Mouse (Mus musculus) neural tube, embryonic 15.5 days (tissue): ENCODE data around the gene Tinagl1. TPM values are rescaled to one million over a fixed set of nuclear protein-coding genes. Genes with fewer than 3 reads are reported as not detected.

ENCODE experiments used
- ATAC-seq: fragments of 200-750 bp; cut with Nextera tagmentation; 2 replicates; pipeline ENCODE4 v1.8.0; 2017; ENCODE audit warnings: mild to moderate bottlenecking, moderate TSS enrichment, moderate library complexity; ENCODE audit not compliant: low FRiP score
- H3K27ac ChIP-seq: fragments of 300-500 bp; sonication (generic); replicated peaks from 2 replicates; pipeline ENCODE4 v1.5.1; 2015; ENCODE audit warnings: mild to moderate bottlenecking, inconsistent platforms
- H3K27me3 ChIP-seq: fragments of 300-500 bp; sonication (generic); replicated peaks from 2 replicates; pipeline ENCODE4 v1.6.1; 2015; ENCODE audit warnings: inconsistent platforms
- H3K36me3 ChIP-seq: fragments of 300-500 bp; sonication (generic); 2 replicates; pipeline ENCODE4 v1.6.1; 2015; ENCODE audit warnings: inconsistent platforms
- H3K4me1 ChIP-seq: fragments of 300-500 bp; sonication (generic); 2 replicates; pipeline ENCODE4 v1.6.1; 2015; ENCODE audit warnings: inconsistent platforms
- H3K4me2 ChIP-seq: fragments of 300-500 bp; sonication (generic); 2 replicates; pipeline ENCODE4 v1.6.1; 2015; ENCODE audit warnings: inconsistent platforms, mild to moderate bottlenecking, moderate library complexity
- H3K4me3 ChIP-seq: fragments of 300-500 bp; sonication (generic); replicated peaks from 2 replicates; pipeline ENCODE4 v1.5.1; 2015; ENCODE audit warnings: mild to moderate bottlenecking, inconsistent platforms
- H3K9ac ChIP-seq: fragments of 300-500 bp; sonication (generic); replicated peaks from 2 replicates; pipeline ENCODE4 v1.6.1; 2015; ENCODE audit warnings: mild to moderate bottlenecking, inconsistent platforms
- H3K9me3 ChIP-seq: fragments of 300-500 bp; sonication (generic); replicated peaks from 2 replicates; pipeline ENCODE4 v1.6.1; 2016; ENCODE audit warnings: inconsistent platforms
- WGBS: fragments of 180-500 bp; shearing (Covaris S2); methylation state at CpG from one replicate; pipeline ENCODE4 v1.1.7; 2015; ENCODE audit warnings: mixed read lengths; 5-methylcytosine and 5-hydroxymethylcytosine counted together
- polyA plus RNA-seq: library from polyadenylated mRNA; unstranded; fragments of >200 nt; fragmentation: Nextera tagmentation; extraction: Ambion mirVana; gene quantifications from 2 replicates; pipeline ENCODE4 v1.2.1, GENCODE M21; 2015

Tinagl1 gene
- polyA plus RNA-seq, 1 experiment from 2014 or later, result 4.1 TPM

DNA sequence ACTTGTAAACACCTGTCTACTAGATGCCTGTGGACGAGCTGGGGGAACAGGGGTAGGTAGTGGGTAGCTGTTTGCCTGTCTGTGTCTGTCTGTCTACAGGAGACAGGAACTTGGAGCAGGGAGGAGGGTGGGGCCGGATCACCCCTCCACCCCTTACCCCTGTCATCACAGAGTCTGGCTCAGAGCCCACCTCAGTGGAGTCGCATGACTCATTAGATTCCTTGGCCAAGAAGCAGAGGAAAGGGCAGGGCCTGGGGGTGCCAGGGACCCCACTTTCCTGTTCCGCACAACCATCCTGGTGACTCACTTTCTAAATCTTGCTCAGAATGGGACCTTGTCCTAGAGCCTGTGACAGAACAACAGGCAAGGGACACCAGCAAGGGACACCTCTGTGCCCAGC, 2.2 kb upstream of the Tinagl1 start:
- peaks cover 18% of the 10 kb centered on the region for H3K4me1 ChIP-seq
- peaks cover 33% of the 10 kb centered on the region for H3K27me3 ChIP-seq
- 90% methylated on average over 4 of the region's 4 CpGs for WGBS
- H3K27ac ChIP-seq, result no peak overlapping the region
- no peak overlapping the region for H3K9ac ChIP-seq
- no peaks in the 10 kb centered on the region for H3K9me3 ChIP-seq
- no peak overlapping the region for H3K4me3 ChIP-seq
- ATAC-seq, result no peak
- no peak overlapping the region for H3K4me2 ChIP-seq
- no peaks in the 10 kb centered on the region for H3K36me3 ChIP-seq

DNA sequence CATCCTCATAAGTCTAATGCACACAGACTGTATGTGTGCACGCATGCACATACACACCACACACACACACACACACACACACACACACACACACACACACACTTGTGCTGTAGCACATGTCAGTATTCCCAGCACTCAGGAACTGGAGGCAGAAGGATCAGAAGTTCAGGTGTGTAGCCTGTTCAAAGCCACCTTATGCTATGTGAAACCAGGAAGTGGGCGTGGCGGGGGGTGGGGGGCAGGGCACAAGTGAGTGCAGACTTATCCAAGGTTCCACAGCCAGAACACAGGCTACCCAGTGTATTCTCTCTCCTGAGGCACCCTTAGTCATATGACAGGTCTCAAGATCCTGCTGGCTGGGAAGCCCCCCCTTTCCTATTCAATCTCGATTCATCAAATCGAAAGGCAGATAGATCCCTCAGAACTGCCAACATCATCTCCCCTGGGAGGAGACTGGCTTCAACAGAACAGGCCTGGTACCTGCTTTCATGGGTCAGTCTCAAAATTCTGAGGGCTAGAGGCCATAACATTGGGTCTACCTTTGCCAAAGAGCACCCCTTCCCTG, 1.3 kb upstream of the Tinagl1 start:
- H3K4me2 ChIP-seq, result no peak overlapping the region
- WGBS, result 76% methylated on average over 5 of the region's 5 CpGs
- no peaks in the 10 kb centered on the region for H3K9me3 ChIP-seq
- H3K4me1 ChIP-seq, result peaks cover 18% of the 10 kb centered on the region
- H3K27ac ChIP-seq, result no peak overlapping the region
- H3K9ac ChIP-seq, result no peak overlapping the region
- no peak for ATAC-seq
- no peaks in the 10 kb centered on the region for H3K36me3 ChIP-seq
- no peak overlapping the region for H3K4me3 ChIP-seq
- H3K27me3 ChIP-seq, result peaks cover 33% of the 10 kb centered on the region

DNA sequence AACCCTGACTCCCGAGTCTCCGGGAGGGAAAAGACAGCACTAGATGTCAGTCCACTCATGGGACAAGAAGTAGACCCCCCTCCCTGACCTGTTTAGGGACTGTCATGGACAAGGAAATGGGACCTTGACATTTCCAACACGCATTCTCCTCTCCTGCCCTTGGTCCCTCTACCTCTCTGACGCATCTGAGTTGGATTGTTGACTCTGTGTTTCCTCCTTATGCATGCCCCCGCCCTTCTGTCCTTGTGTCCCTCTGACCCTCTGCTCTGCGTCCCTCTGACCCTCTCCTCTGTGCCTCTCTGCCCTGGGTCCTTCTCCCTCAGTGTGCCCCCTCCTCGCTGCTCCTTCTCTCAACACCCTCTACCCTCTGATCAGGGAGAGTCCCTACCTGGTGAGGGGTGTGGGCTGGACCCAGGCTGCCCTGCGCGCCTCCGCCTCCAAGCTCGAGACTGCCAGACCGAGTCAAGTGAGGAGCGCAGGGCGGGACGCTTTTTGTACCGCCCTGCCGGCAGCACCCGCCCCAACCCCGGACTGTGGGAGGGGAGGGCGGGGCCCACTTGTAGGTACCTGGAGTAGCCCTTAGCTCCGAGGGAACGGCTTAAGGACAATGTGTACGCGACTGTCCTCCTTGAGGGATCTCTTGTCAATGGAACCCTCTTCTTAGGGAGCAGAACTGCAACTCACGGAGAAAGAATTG, 439 bp downstream of the Tinagl1 start:
- no peak for ATAC-seq

DNA sequence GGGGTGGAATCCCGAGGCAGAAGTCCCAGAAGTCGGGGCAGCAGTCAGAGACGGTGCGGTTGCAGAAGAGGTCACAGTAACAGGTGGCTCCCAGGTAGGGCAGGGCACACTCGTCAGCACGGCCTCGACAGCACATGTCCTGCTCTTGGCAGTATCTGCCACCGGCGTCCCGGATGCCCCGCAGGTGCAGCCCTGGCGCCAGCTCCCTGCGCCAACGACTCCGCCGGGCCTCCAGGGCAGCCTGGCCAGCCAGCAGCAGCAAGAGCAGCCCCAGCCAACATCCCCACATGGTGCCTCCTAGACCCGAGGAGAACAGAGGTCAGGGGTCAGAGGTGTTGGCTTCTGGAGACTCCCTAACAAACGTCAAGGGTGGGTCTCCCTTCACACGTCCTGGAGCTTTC, 1.0 kb downstream of the Tinagl1 start:
- H3K4me2 ChIP-seq, result 0 out of 2 replicates have a peak overlapping the region, but pooled peaks have one; percentile 33
- 41% methylated on average over 19 of the region's 19 CpGs for WGBS
- H3K36me3 ChIP-seq, result no peaks in the 10 kb centered on the region
- H3K27ac ChIP-seq, result no peak overlapping the region
- H3K4me3 ChIP-seq, result no peak overlapping the region
- ATAC-seq, result no peak
- no peaks in the 10 kb centered on the region for H3K9me3 ChIP-seq
- H3K4me1 ChIP-seq, result peaks cover 18% of the 10 kb centered on the region
- peaks cover 27% of the 10 kb centered on the region for H3K27me3 ChIP-seq
- no peak overlapping the region for H3K9ac ChIP-seq

More for the DNA sequence above, 439 bp downstream of the Tinagl1 start:
- H3K27me3 ChIP-seq, result peaks cover 27% of the 10 kb centered on the region
- no peaks in the 10 kb centered on the region for H3K36me3 ChIP-seq
- no peak overlapping the region for H3K27ac ChIP-seq
- H3K9me3 ChIP-seq, result no peaks in the 10 kb centered on the region
- H3K9ac ChIP-seq, result no peak overlapping the region
- H3K4me3 ChIP-seq, result 0 out of 2 replicates have a peak overlapping the region, but pooled peaks have one; percentile 0
- WGBS, result 6% methylated on average over 25 of the region's 25 CpGs
- peak overlapping the region; percentile 33 for H3K4me2 ChIP-seq
- peaks cover 18% of the 10 kb centered on the region for H3K4me1 ChIP-seq

DNA sequence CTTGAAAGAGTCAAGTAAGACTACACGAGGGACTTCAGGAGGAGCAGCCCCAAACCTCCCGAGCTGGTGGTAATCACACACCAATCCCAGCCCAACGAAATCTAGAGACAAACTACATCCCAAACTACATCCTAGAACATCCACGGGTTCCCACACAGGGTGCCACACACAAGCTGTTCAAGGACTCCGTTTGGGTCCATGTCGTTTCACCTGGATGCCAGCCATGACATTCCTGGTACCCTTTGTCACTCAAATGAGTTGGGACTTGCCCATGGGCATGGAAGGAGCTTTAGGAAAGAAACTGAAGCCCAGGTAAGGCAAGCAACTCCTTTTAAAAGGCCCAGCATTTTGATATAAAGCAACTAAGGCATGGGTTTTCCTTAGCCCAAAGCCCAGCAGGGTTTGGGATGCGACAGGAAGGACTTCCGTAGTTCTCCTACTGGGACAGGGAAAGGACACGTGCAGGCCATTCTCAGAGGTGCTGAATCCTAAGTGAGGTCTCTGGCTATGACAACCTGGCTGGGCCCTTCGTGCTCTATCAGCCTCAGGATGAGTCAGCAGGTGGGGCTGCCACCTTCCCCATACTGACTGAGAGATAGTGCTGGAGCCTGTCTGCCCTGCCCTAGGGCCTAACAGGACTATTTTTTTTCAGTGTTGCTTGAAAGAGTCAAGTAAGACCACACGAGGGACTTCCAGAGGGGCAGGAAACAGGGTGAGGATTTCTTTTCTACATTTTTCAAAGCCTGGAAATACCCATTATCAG, 1.7 kb downstream of the Tinagl1 start:
- no peak overlapping the region for H3K4me2 ChIP-seq
- no peaks in the 10 kb centered on the region for H3K9me3 ChIP-seq
- no peak overlapping the region for H3K27ac ChIP-seq
- no peak overlapping the region for H3K4me3 ChIP-seq
- no peak overlapping the region for H3K9ac ChIP-seq
- WGBS, result 74% methylated on average over 11 of the region's 11 CpGs
- peaks cover 27% of the 10 kb centered on the region for H3K27me3 ChIP-seq
- H3K36me3 ChIP-seq, result no peaks in the 10 kb centered on the region
- H3K4me1 ChIP-seq, result peaks cover 23% of the 10 kb centered on the region
- no peak for ATAC-seq

DNA sequence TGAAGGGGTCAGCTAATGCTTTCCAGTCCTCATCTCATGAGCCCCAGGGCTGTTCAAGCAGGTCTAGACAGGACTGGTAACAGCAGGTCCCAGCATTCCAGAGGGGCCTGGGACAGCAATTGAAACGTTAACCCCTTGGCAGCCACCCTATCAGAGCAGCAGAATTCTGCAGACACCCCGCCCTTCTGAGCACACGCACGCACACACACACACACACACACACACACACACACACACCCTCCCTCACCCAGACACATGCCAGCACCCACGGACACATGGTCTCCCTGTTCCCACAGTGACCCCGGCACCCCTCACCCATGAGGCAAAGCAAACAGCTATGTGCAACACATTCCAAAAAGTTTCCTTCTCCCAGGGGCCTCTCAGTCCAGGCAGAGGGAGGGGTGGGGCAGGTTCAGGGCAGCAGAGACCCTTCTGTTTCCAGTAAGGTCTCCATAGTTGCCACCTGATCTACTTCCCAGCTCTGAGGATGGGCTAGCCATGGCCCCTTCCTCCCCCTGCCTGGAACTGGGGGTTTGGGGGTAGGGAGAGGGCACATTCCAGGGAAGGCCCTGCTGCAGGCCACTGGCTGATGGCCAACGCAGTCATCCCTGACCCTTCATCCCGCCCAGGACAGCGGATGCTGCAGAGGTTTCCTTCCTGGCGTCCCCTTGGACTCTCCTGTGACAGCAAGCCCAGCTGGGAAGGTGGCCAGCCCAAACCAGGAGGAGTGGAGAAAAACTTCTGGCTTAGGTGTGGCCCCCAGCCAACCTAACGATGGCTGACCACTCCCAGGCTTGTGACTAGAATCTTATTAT, 2.8 kb downstream of the Tinagl1 start:
- ATAC-seq, result no peak
- no peak overlapping the region for H3K27ac ChIP-seq
- H3K27me3 ChIP-seq, result peaks cover 27% of the 10 kb centered on the region
- H3K36me3 ChIP-seq, result no peaks in the 10 kb centered on the region
- H3K4me3 ChIP-seq, result no peak overlapping the region
- H3K9me3 ChIP-seq, result no peaks in the 10 kb centered on the region
- no peak overlapping the region for H3K4me2 ChIP-seq
- peaks cover 33% of the 10 kb centered on the region for H3K4me1 ChIP-seq
- WGBS, result 75% methylated on average over 11 of the region's 11 CpGs
- no peak overlapping the region for H3K9ac ChIP-seq

DNA sequence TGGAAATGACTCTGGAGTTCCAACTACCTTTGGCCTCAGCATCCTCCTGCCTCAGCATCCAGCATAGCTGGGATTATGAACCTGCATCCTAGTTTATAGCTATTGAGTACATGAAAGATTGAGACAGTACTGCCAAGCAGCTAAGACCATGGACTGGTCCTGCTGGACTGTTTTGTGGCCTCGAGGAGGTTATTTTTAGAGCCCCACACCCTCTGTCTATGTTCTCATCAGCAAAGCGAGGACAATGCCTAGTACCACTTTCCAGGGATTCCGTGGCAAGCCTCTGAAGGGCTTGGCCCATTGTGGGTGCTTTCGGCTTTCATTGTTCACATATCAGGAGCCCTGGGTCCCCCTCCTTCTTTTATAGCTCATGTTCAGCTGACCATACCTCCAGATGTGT, 4.6 kb downstream of the Tinagl1 start:
- Histone ChIP-seq H3K27me3 (peaks cover 25% of the 10 kb centered on the region), H3K4me3 (no peak overlapping the region), H3K9me3 (no peaks in the 10 kb centered on the region), H3K36me3 (no peaks in the 10 kb centered on the region), H3K9ac (no peak overlapping the region), H3K4me1 (peaks cover 30% of the 10 kb centered on the region), H3K4me2 (no peak overlapping the region), H3K27ac (no peak overlapping the region)
- 87% methylated on average over 4 of the region's 4 CpGs for WGBS
- no peak for ATAC-seq

DNA sequence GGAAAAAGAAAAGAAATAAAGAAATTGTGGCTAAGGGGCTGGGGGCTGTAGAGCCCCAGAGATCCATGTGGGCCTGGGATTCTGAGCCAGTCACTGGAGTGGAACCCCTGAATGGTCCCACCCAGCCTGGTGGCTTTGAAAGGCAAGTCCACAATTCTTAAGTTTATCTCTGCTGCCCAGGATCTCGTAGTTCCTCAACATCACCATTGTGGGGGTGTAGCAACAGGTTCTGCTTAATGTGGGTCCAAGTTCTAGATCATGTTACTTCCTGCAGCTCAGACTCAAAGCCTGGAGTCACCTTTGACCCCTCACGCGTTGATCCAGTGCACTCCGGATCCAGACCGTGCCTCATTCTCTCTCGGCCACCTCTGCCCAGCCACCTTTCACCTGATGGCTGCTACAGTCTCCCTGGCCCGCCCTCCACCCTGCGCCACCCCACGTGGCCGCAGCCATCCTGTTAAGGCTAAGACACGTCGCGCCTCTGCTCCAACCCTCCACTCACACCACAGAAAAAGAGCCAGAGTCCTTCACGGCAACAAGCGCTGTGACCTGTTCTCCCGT, 5.4 kb downstream of the Tinagl1 start:
- H3K4me2 ChIP-seq, result no peak overlapping the region
- H3K36me3 ChIP-seq, result no peaks in the 10 kb centered on the region
- H3K4me1 ChIP-seq, result peaks cover 22% of the 10 kb centered on the region
- no peaks in the 10 kb centered on the region for H3K9me3 ChIP-seq
- no peak overlapping the region for H3K9ac ChIP-seq
- H3K27ac ChIP-seq, result no peak overlapping the region
- WGBS, result 90% methylated on average over 16 of the region's 16 CpGs
- ATAC-seq, result no peak
- H3K27me3 ChIP-seq, result peaks cover 24% of the 10 kb centered on the region
- no peak overlapping the region for H3K4me3 ChIP-seq

DNA sequence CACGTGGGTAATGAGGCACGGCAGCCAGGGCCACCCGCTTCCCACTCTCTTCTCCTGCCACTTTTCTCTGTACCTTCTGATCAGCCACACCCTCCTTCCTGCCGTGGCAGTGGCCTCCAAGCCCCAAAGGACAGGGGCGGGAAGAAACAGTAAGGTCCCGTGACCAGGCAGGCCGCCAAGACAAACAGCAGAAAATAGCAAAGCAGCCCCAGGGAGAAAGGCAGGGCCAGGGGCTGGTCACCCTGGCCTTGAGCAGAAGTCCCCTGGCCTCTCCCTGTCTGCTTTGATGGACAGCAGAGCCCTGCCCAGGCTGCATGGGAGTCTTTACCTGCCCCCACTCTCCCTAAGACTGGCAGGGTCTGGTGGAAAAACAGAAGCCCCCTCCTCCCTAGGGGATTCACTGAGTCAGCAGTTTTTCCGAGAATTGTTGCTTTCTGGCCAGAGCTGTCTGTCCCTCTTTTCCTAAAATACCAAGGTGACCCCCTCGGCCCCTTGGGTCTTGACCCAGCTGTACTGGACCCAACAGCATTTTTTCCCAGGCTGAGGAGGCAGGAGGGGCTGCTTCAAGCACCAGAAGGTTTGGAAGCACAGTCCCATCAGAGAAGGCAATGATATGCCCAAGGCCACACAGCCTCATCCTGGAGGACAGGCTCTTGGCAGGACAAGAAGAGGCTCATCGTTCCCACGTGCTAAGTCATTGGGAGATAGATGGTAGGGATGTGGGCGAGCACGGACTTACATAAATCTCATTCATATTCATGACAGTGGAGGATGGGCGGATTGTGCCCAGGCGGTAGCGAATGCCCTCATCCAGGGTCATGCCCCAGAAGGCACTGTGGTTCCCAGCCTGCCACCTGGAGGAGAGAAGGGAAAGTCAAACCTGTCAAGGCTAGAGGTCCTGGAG, 6.4 kb downstream of the Tinagl1 start:
- Histone ChIP-seq H3K4me3 (no peak overlapping the region), H3K9me3 (no peaks in the 10 kb centered on the region), H3K4me1 (peaks cover 17% of the 10 kb centered on the region), H3K4me2 (peak overlapping the region; percentile 38), H3K27ac (no peak overlapping the region), H3K9ac (no peak overlapping the region), H3K36me3 (no peaks in the 10 kb centered on the region), H3K27me3 (peaks cover 25% of the 10 kb centered on the region)
- ATAC-seq, result no peak
- WGBS, result 38% methylated on average over 16 of the region's 16 CpGs

DNA sequence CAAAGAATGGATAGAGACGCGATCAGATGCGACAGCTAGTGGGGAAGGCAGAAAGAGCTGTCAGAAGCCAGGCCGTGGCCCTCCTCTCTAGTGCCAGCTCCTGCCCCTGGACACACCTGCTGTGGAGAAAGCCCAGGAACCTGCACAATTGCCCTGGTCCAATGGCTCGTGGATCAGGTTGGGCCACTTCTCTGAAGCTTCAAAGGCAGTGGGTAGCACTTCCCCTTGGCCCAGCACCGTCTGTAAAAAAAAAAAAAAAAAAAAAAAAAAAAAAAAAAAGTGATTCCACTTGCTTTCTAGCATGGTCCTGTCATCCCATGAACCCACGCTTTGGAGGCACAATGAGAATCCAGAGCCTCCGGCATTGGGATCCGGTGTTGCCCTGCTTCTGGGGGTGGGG, 7.1 kb downstream of the Tinagl1 start:
- ATAC-seq, result no peak
- peaks cover 26% of the 10 kb centered on the region for H3K27me3 ChIP-seq
- H3K27ac ChIP-seq, result no peak overlapping the region
- peak overlapping the region; percentile 38 for H3K4me2 ChIP-seq
- H3K4me3 ChIP-seq, result no peak overlapping the region; the same call in 1 of the 2 replicates
- H3K4me1 ChIP-seq, result peaks cover 24% of the 10 kb centered on the region
- no peaks in the 10 kb centered on the region for H3K9me3 ChIP-seq
- no peaks in the 10 kb centered on the region for H3K36me3 ChIP-seq
- no peak overlapping the region for H3K9ac ChIP-seq
- whole genome bisulfite sequencing, result 54% methylated on average over 9 of the region's 9 CpGs
